Mouse (Mus musculus) liver, embryonic 14.5 days (tissue): ENCODE measurements around the gene Tmem39b. TPM values are rescaled to one million over a fixed set of nuclear protein-coding genes. Genes with fewer than 3 reads are reported as not detected.

Source experiments
- ATAC-seq: fragments of 200-750 bp; cut with Nextera tagmentation; 2 replicates; pipeline ENCODE4 v1.8.0; 2017; ENCODE audit warnings: moderate number of reproducible peaks, mild to moderate bottlenecking, moderate library complexity; ENCODE audit not compliant: insufficient read depth
- DNase-seq, 3 experiments: peaks; one replicate each; pipeline ENCODE4 v3.0.0-alpha.2; 2012 to 2013; ENCODE audit warnings: low read depth in 3 of 3, low spot score in 3 of 3
- H3K27ac ChIP-seq: fragments of 300-500 bp; sonication (generic); 2 replicates; pipeline ENCODE4 v1.5.1; 2014; ENCODE audit warnings: moderate library complexity, mild to moderate bottlenecking, control low read depth, inconsistent platforms
- H3K27me3 ChIP-seq: fragments of 300-500 bp; sonication (generic); 2 replicates; pipeline ENCODE4 v1.6.1; 2014; ENCODE audit warnings: mild to moderate bottlenecking, low read length, moderate library complexity; ENCODE audit not compliant: control insufficient read depth, insufficient read depth
- H3K36me3 ChIP-seq: fragments of 300-500 bp; sonication (generic); replicated peaks from 2 replicates; pipeline ENCODE4 v1.6.1; 2014; ENCODE audit warnings: low read depth; ENCODE audit not compliant: control insufficient read depth, insufficient read depth
- H3K4me1 ChIP-seq, 2 experiments: fragments of 200-500 bp in 1 of 2; fragments of 300-500 bp in 1 of 2; sonication (generic) in 1 of 2; replicated peaks; 2 replicates each; pipeline ENCODE4 v1.6.1; 2012 to 2014; ENCODE audit warnings: antibody characterized with exemption in 1 of 2, inconsistent platforms in 1 of 2, low read length in 1 of 2; ENCODE audit not compliant: control insufficient read depth in 2 of 2, insufficient read depth in 2 of 2
- H3K4me2 ChIP-seq: fragments of 300-500 bp; sonication (generic); 2 replicates; pipeline ENCODE4 v1.6.1; 2014; ENCODE audit warnings: low read depth, mild to moderate bottlenecking, control low read depth, moderate library complexity
- H3K4me3 ChIP-seq, 2 experiments: fragments of 200-500 bp in 1 of 2; fragments of 300-500 bp in 1 of 2; sonication (generic) in 1 of 2; 2 replicates each; pipeline ENCODE4 v1.5.1; 2012 to 2014; ENCODE audit warnings: low read depth in 2 of 2, low read length in 2 of 2, mild to moderate bottlenecking in 2 of 2, control low read depth in 1 of 2, inconsistent platforms in 1 of 2, moderate library complexity in 1 of 2; ENCODE audit not compliant: insufficient read depth in 1 of 2
- H3K9ac ChIP-seq: fragments of 300-500 bp; sonication (generic); replicated peaks from 2 replicates; pipeline ENCODE4 v1.6.1; 2014; ENCODE audit warnings: mild to moderate bottlenecking, control low read depth, moderate library complexity
- H3K9me3 ChIP-seq: fragments of 300-500 bp; sonication (generic); 2 replicates; pipeline ENCODE4 v1.6.1; 2016; ENCODE audit warnings: low read length, mixed read lengths; ENCODE audit not compliant: control insufficient read depth
- CTCF ChIP-seq: IDR thresholded peaks from 2 replicates; pipeline ENCODE4 v1.5.1; 2016; ENCODE audit warnings: antibody characterized with exemption, low read depth, control low read depth
- EP300 ChIP-seq: IDR thresholded peaks from 2 replicates; pipeline ENCODE4 v1.6.1; 2016; ENCODE audit warnings: antibody characterized with exemption, low read depth
- WGBS: fragments of 180-500 bp; shearing (Covaris S2); extraction: QIAGEN DNeasy Blood & Tissue Kit; methylation state at CpG from one replicate; pipeline ENCODE4 v1.1.7; 2014; ENCODE audit not compliant: insufficient replicate concordance; 5-methylcytosine and 5-hydroxymethylcytosine counted together
- polyA plus RNA-seq, 2 experiments: library from polyadenylated mRNA; depleted of rRNA in 1 of 2; stranded (reverse) in 1 of 2; unstranded in 1 of 2; fragments of >200 nt; fragmentation: Nextera tagmentation in 1 of 2; extraction: Ambion mirVana in 1 of 2; gene quantifications; 2 replicates each; pipeline versions ENCODE4 v1.2.1 to v1.2.3; 2012 to 2014

The Tmem39b gene
- polyA plus RNA-seq, 2 experiments, result 5.5 to 9.3 TPM

GRCm38 (mm10) chr4:129731423-129731822 is 34.8 kb upstream of the Tmem39b start:
- no peak overlapping the region for H3K4me2 ChIP-seq
- no peak overlapping the region for H3K9ac ChIP-seq
- TF ChIP-seq CTCF (no peak), EP300 (no peak)
- H3K36me3 ChIP-seq, result peaks cover 15% of the 10 kb centered on the region
- ATAC-seq (no peak), DNase-seq (no peak)
- no peak overlapping the region for H3K27ac ChIP-seq
- WGBS, result 20% methylated on average over 5 of the region's 5 CpGs
- H3K4me3 ChIP-seq, result no peak overlapping the region
- no peaks in the 10 kb centered on the region for H3K9me3 ChIP-seq
- peaks cover 0 to 7% of the 10 kb centered on the region in 2 experiments; a peak in 3 of 4 replicates for H3K4me1 ChIP-seq
- no peaks in the 10 kb centered on the region for H3K27me3 ChIP-seq

GRCm38 (mm10) chr4:129716310-129716709 is 19.7 kb upstream of the Tmem39b start:
- Histone ChIP-seq H3K9me3 (no peaks in the 10 kb centered on the region), H3K9ac (no peak overlapping the region), H3K4me1 (no peaks in the 10 kb centered on the region), H3K27ac (no peak overlapping the region), H3K4me3 (no peak overlapping the region), H3K36me3 (peaks cover 71% of the 10 kb centered on the region), H3K4me2 (no peak overlapping the region), H3K27me3 (no peaks in the 10 kb centered on the region)
- ATAC-seq, result no peak
- TF ChIP-seq CTCF (no peak), EP300 (no peak)
- 86% methylated on average over 9 of the region's 9 CpGs for WGBS
- DNase-seq, result no peak

- H3K9me3 ChIP-seq, result no peaks in the 10 kb centered on the region
- peaks cover 46% of the 10 kb centered on the region for H3K36me3 ChIP-seq
- no peak for ATAC-seq
- H3K27ac ChIP-seq, result no peak overlapping the region
- H3K4me1 ChIP-seq, result no peaks in the 10 kb centered on the region
- no peak for TF ChIP-seq EP300
- no peak for TF ChIP-seq CTCF
- H3K27me3 ChIP-seq, result no peaks in the 10 kb centered on the region
- H3K4me3 ChIP-seq, result no peak overlapping the region
- no peak overlapping the region for H3K9ac ChIP-seq
- DNase-seq, result no peak
- 80% methylated on average over 8 of the region's 8 CpGs for whole genome bisulfite sequencing
- no peak overlapping the region for H3K4me2 ChIP-seq
Measured at GRCm38 (mm10) chr4:129709486-129710129, 13.0 kb upstream of the Tmem39b start.

GRCm38 (mm10) chr4:129706750-129707149 is 10.1 kb upstream of the Tmem39b start:
- no peak overlapping the region for H3K27ac ChIP-seq
- no peak for TF ChIP-seq EP300
- TF ChIP-seq CTCF, result no peak
- H3K4me2 ChIP-seq, result no peak overlapping the region
- H3K9me3 ChIP-seq, result no peaks in the 10 kb centered on the region
- DNase-seq (no peak), ATAC-seq (no peak)
- H3K4me1 ChIP-seq, result peaks cover 0 to under 1% of the 10 kb centered on the region in 2 experiments; a peak in 1 of 4 replicates
- 86% methylated on average over 3 of the region's 3 CpGs for WGBS
- H3K27me3 ChIP-seq, result no peaks in the 10 kb centered on the region
- H3K4me3 ChIP-seq, result no peak overlapping the region
- H3K9ac ChIP-seq, result no peak overlapping the region
- H3K36me3 ChIP-seq, result peaks cover 28% of the 10 kb centered on the region

- Histone ChIP-seq H3K27ac (no peak overlapping the region), H3K9ac (no peak overlapping the region), H3K9me3 (no peaks in the 10 kb centered on the region), H3K4me2 (no peak overlapping the region), H3K27me3 (no peaks in the 10 kb centered on the region), H3K36me3 (peaks cover 7% of the 10 kb centered on the region; the same call in 1 of the 2 replicates), H3K4me1 (peaks cover under 1 to 3% of the 10 kb centered on the region in 2 experiments; a peak in 1 of 4 replicates), H3K4me3 (no peak overlapping the region)
- TF ChIP-seq EP300 (no peak), CTCF (no peak)
- no peak for DNase-seq
- 69% methylated on average over 11 of the region's 11 CpGs for WGBS
- ATAC-seq, result no peak
Measured at GRCm38 (mm10) chr4:129702454-129702853, 5.8 kb upstream of the Tmem39b start.
